Mouse (Mus musculus) liver, adult 2 months (tissue): ENCODE measurements around the gene Ttc27. TPM values are rescaled to one million over a fixed set of nuclear protein-coding genes. Genes with fewer than 3 reads are reported as not detected.
A peak's percentile ranks its signal among the peaks of the same experiment; 100 is the strongest.

ENCODE experiments used
- DNase-seq: peaks from one replicate; pipeline ENCODE4 v3.0.0-alpha.2; 2011; ENCODE audit warnings: low read depth, low spot score; ENCODE audit errors: extremely low read depth
- H3K27ac ChIP-seq: fragments of 200-500 bp; replicated peaks from 2 replicates; pipeline ENCODE4 v1.5.1; 2012; ENCODE audit warnings: low read depth, mild to moderate bottlenecking, control low read depth, inconsistent platforms, low read length; ENCODE audit not compliant: insufficient read depth
- H3K27me3 ChIP-seq: fragments of 200-500 bp; 2 replicates; pipeline ENCODE4 v1.6.1; 2012; ENCODE audit warnings: mild to moderate bottlenecking, moderate library complexity, low read length, inconsistent platforms; ENCODE audit not compliant: control insufficient read depth, insufficient read depth
- H3K36me3 ChIP-seq: fragments of 200-500 bp; 2 replicates; pipeline ENCODE4 v1.6.1; 2012; ENCODE audit warnings: low read length, inconsistent platforms; ENCODE audit not compliant: control insufficient read depth, insufficient read depth
- H3K4me1 ChIP-seq: fragments of 200-500 bp; 2 replicates; pipeline ENCODE4 v1.6.1; 2011; ENCODE audit warnings: low read length; ENCODE audit not compliant: control insufficient read depth, insufficient read depth
- H3K4me3 ChIP-seq: fragments of 200-500 bp; 2 replicates; pipeline ENCODE4 v1.5.1; 2011; ENCODE audit warnings: low read depth, mild to moderate bottlenecking, control low read depth, low read length, moderate library complexity; ENCODE audit not compliant: insufficient read depth
- H3K79me2 ChIP-seq: fragments of 200-500 bp; 2 replicates; pipeline ENCODE4 v1.6.1; 2012; ENCODE audit warnings: inconsistent platforms, mild to moderate bottlenecking, low read length, moderate library complexity; ENCODE audit not compliant: control insufficient read depth, insufficient read depth
- H3K9ac ChIP-seq: fragments of 200-500 bp; 2 replicates; pipeline ENCODE4 v1.6.1; 2012; ENCODE audit warnings: low read depth, mild to moderate bottlenecking, control low read depth, inconsistent platforms, low read length
- CTCF ChIP-seq: fragments of 200-500 bp; IDR thresholded peaks from 2 replicates; pipeline ENCODE4 v1.5.1; 2011; ENCODE audit warnings: low read depth, low read length, control low read depth
- POLR2A ChIP-seq: fragments of 200-500 bp; IDR thresholded peaks from 2 replicates; pipeline ENCODE4 v1.6.1; 2011; ENCODE audit warnings: low read length, control low read depth; ENCODE audit not compliant: insufficient read depth; ENCODE audit errors: extremely low read depth
- WGBS: fragments of 180-500 bp; shearing (Covaris S2); methylation state at CpG from one replicate; pipeline ENCODE4 v1.1.7; 2018; 5-methylcytosine and 5-hydroxymethylcytosine counted together
- polyA plus RNA-seq: library from polyadenylated mRNA; depleted of rRNA; stranded (reverse); fragments of >200 nt; gene quantifications from 2 replicates; pipeline ENCODE4 v1.2.3, GENCODE M21; 2012
- total RNA-seq: library from RNA; depleted of rRNA; stranded (reverse); fragments of >200 nt; gene quantifications from 2 replicates; pipeline ENCODE4 v1.2.3, GENCODE M21; 2014

The Ttc27 gene
- total and polyA plus RNA-seq, 2 experiments, result 2.8 to 12.4 TPM

GRCm38 (mm10) chr17:74803835-74804234 lies 86.3 kb downstream of the Ttc27 start:
- no peaks in the 10 kb centered on the region for H3K27me3 ChIP-seq

GRCm38 (mm10) chr17:74804321-74804930 lies 86.9 kb downstream of the Ttc27 start:
- no peak overlapping the region for H3K27ac ChIP-seq
- TF ChIP-seq CTCF, result no peak
- TF ChIP-seq POLR2A, result no peak
- no peak overlapping the region for H3K4me3 ChIP-seq
- no peak overlapping the region for H3K9ac ChIP-seq
- DNase-seq, result no peak
- H3K36me3 ChIP-seq, result peaks cover 2% of the 10 kb centered on the region; the same call in 1 of the 2 replicates
- H3K4me1 ChIP-seq, result 0 out of 2 replicates have a peak, but pooled peaks cover 2% of the 10 kb centered on the region
- no peaks in the 10 kb centered on the region for H3K27me3 ChIP-seq
- no peaks in the 10 kb centered on the region for H3K79me2 ChIP-seq
- WGBS, result 95% methylated on average over 9 of the region's 9 CpGs

More at GRCm38 (mm10) chr17:74803835-74804234, 86.3 kb downstream of the Ttc27 start:
- WGBS, result 92% methylated on average over 2 of the region's 2 CpGs
- peaks cover 2% of the 10 kb centered on the region; the same call in 1 of the 2 replicates for H3K36me3 ChIP-seq
- no peak overlapping the region for H3K27ac ChIP-seq
- no peaks in the 10 kb centered on the region for H3K79me2 ChIP-seq
- no peak overlapping the region for H3K9ac ChIP-seq
- no peak overlapping the region for H3K4me3 ChIP-seq
- no peak for DNase-seq
- H3K4me1 ChIP-seq, result 0 out of 2 replicates have a peak, but pooled peaks cover 2% of the 10 kb centered on the region
- TF ChIP-seq CTCF (no peak), POLR2A (no peak)

GRCm38 (mm10) chr17:74807509-74808248 lies 90.1 kb downstream of the Ttc27 start:
- Histone ChIP-seq H3K4me1 (0 out of 2 replicates have a peak, but pooled peaks cover 2% of the 10 kb centered on the region), H3K27me3 (no peaks in the 10 kb centered on the region), H3K9ac (no peak overlapping the region), H3K36me3 (no peaks in the 10 kb centered on the region), H3K79me2 (no peaks in the 10 kb centered on the region), H3K4me3 (no peak overlapping the region), H3K27ac (no peak overlapping the region)
- DNase-seq, result no peak
- 72% methylated on average over 9 of the region's 9 CpGs for WGBS
- TF ChIP-seq POLR2A, result no peak
- TF ChIP-seq CTCF, result no peak

- DNase-seq, result peak; percentile 9
- Histone ChIP-seq H3K4me1 (0 out of 2 replicates have a peak, but pooled peaks cover 2% of the 10 kb centered on the region), H3K27me3 (no peaks in the 10 kb centered on the region), H3K79me2 (no peaks in the 10 kb centered on the region), H3K36me3 (no peaks in the 10 kb centered on the region), H3K9ac (no peak overlapping the region), H3K27ac (no peak overlapping the region), H3K4me3 (no peak overlapping the region)
- WGBS, result 83% methylated on average over 1 of the region's 1 CpGs
- TF ChIP-seq CTCF, result no peak
- no peak for TF ChIP-seq POLR2A
Measured at GRCm38 (mm10) chr17:74808330-74808729, 90.8 kb downstream of the Ttc27 start.

GRCm38 (mm10) chr17:74808901-74809300 lies 91.4 kb downstream of the Ttc27 start:
- no peaks in the 10 kb centered on the region for H3K27me3 ChIP-seq
- no peak overlapping the region for H3K9ac ChIP-seq
- no peaks in the 10 kb centered on the region for H3K36me3 ChIP-seq
- TF ChIP-seq POLR2A, result no peak
- TF ChIP-seq CTCF, result no peak
- WGBS, result 91% methylated on average over 4 of the region's 4 CpGs
- H3K27ac ChIP-seq, result no peak overlapping the region
- 0 out of 2 replicates have a peak, but pooled peaks cover 2% of the 10 kb centered on the region for H3K4me1 ChIP-seq
- no peak for DNase-seq
- no peak overlapping the region for H3K4me3 ChIP-seq
- no peaks in the 10 kb centered on the region for H3K79me2 ChIP-seq
